Mouse (Mus musculus) small intestine, adult 2 months (tissue): ENCODE measurements around the gene Atp2b4. TPM values are rescaled to one million over a fixed set of nuclear protein-coding genes. Genes with fewer than 3 reads are reported as not detected.

Source experiments
- H3K27ac ChIP-seq: fragments of 200-500 bp; 2 replicates; pipeline ENCODE4 v1.5.1; 2012; ENCODE audit warnings: low read depth, low read length, control low read depth, inconsistent platforms; ENCODE audit not compliant: insufficient read depth
- H3K27me3 ChIP-seq: fragments of 200-500 bp; 2 replicates; pipeline ENCODE4 v1.6.1; 2012; ENCODE audit warnings: mild to moderate bottlenecking, moderate library complexity, low read length, inconsistent platforms; ENCODE audit not compliant: control insufficient read depth, insufficient read depth
- H3K36me3 ChIP-seq: fragments of 200-500 bp; 2 replicates; pipeline ENCODE4 v1.6.1; 2012; ENCODE audit warnings: mild to moderate bottlenecking, low read length, control low read depth, inconsistent platforms; ENCODE audit not compliant: control insufficient read depth, insufficient read depth
- H3K4me1 ChIP-seq: fragments of 200-500 bp; 2 replicates; pipeline ENCODE4 v1.6.1; 2012; ENCODE audit warnings: low read length, inconsistent platforms, mixed read lengths; ENCODE audit not compliant: control insufficient read depth, insufficient read depth, insufficient read length
- H3K4me3 ChIP-seq: fragments of 200-500 bp; 2 replicates; pipeline ENCODE4 v1.5.1; 2012; ENCODE audit warnings: low read depth, mild to moderate bottlenecking, control low read depth, inconsistent platforms, low read length, moderate library complexity
- CTCF ChIP-seq: fragments of 200-500 bp; IDR thresholded peaks from 2 replicates; pipeline ENCODE4 v1.5.1; 2012; ENCODE audit warnings: low read depth, mild to moderate bottlenecking, control low read depth, inconsistent platforms, low read length, moderate library complexity, mixed read lengths; ENCODE audit not compliant: insufficient replicate concordance, insufficient read length; ENCODE audit errors: extremely low read depth
- POLR2A ChIP-seq: fragments of 200-500 bp; IDR thresholded peaks from 2 replicates; pipeline ENCODE4 v1.6.1; 2012; ENCODE audit warnings: low read depth, mild to moderate bottlenecking, control low read depth, inconsistent platforms, low read length, moderate library complexity
- WGBS: fragments of 180-500 bp; shearing (Covaris S2); methylation state at CpG from one replicate; pipeline ENCODE4 v1.1.7; 2018; 5-methylcytosine and 5-hydroxymethylcytosine counted together
- polyA plus RNA-seq: library from polyadenylated mRNA; depleted of rRNA; stranded (reverse); fragments of >200 nt; gene quantifications from 2 replicates; pipeline ENCODE4 v1.2.3, GENCODE M21; 2012

Gene Atp2b4
- polyA plus RNA-seq, 1 experiment, result 5.0 TPM

DNA sequence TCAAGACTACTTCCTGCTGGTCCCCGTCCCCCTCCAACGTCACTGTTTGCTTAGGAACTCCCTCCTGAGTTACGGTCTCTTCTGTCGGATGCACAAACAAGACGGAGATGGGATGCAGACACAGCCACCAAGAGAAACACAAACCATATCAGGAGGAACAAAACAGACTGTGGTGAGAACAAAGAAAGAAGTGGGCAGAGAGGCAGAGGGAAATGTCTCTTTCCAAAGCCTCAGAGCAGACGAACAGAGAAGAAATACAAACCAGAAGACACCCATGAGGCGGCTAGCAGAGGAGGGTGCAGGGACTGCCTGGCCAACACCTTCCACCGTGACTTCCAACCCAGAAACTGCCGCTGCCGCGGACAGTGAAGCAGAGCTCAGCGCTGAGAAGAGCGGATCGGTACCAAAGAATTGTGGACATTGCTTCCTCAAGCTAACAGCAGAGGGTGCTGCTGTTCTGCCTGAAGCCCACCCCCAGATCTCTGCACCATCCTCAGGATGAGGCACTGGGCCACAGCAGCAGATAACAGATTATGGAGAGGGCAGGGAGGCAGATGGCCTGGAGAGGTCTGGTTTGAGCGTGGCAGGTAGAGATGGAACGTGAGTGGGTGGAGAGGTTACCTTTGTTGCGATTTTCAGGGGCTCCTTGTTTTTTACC lies 64.7 kb downstream of the Atp2b4 start:
- no peak overlapping the region for H3K4me3 ChIP-seq
- TF ChIP-seq POLR2A (no peak), CTCF (peak; percentile 67; the same call in 1 of the 2 replicates)
- WGBS, result 27% methylated on average over 17 of the region's 17 CpGs
- no peak overlapping the region for H3K27ac ChIP-seq
- H3K36me3 ChIP-seq, result no peaks in the 10 kb centered on the region; the same call in 1 of the 2 replicates
- H3K27me3 ChIP-seq, result no peaks in the 10 kb centered on the region
- no peaks in the 10 kb centered on the region for H3K4me1 ChIP-seq

- Histone ChIP-seq H3K27ac (no peak overlapping the region), H3K4me1 (no peaks in the 10 kb centered on the region), H3K27me3 (no peaks in the 10 kb centered on the region), H3K4me3 (no peak overlapping the region), H3K36me3 (peaks cover 2% of the 10 kb centered on the region; the same call in 1 of the 2 replicates)
- WGBS, result 87% methylated on average over 11 of the region's 11 CpGs
- TF ChIP-seq CTCF (no peak), POLR2A (no peak)
Observed at GRCm38 (mm10) chr1:133732814-133733213, 68.0 kb downstream of the Atp2b4 start.

GRCm38 (mm10) chr1:133728339-133728738 lies 72.5 kb downstream of the Atp2b4 start:
- H3K27ac ChIP-seq, result no peak overlapping the region
- H3K27me3 ChIP-seq, result no peaks in the 10 kb centered on the region
- H3K4me1 ChIP-seq, result no peaks in the 10 kb centered on the region
- TF ChIP-seq POLR2A (no peak), CTCF (no peak)
- H3K4me3 ChIP-seq, result no peak overlapping the region
- H3K36me3 ChIP-seq, result 0 out of 2 replicates have a peak, but pooled peaks cover 2% of the 10 kb centered on the region
- 68% methylated on average over 7 of the region's 7 CpGs for WGBS

DNA sequence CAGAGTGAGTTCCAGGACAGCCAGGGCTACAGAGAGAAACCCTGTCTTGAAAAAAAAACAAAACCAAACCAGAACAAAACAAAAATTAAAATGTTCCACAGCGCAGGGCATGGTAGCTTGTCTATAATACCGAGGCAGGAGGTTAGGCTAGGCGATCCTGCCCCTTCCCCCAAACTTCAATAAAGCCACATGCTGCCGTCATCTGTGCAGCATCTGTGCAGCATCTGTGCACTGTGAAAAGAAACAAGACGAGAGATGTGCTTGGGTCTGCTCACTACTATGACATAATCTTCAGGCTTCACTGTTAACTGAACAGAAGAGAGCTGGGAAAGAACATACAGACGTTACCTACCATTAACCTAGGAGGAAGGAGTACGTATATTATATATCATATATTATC lies 80.5 kb downstream of the Atp2b4 start:
- Histone ChIP-seq H3K36me3 (no peaks in the 10 kb centered on the region), H3K27me3 (no peaks in the 10 kb centered on the region), H3K4me1 (no peaks in the 10 kb centered on the region), H3K27ac (no peak overlapping the region), H3K4me3 (no peak overlapping the region)
- WGBS, result 88% methylated on average over 7 of the region's 7 CpGs
- TF ChIP-seq CTCF (no peak), POLR2A (no peak)

DNA sequence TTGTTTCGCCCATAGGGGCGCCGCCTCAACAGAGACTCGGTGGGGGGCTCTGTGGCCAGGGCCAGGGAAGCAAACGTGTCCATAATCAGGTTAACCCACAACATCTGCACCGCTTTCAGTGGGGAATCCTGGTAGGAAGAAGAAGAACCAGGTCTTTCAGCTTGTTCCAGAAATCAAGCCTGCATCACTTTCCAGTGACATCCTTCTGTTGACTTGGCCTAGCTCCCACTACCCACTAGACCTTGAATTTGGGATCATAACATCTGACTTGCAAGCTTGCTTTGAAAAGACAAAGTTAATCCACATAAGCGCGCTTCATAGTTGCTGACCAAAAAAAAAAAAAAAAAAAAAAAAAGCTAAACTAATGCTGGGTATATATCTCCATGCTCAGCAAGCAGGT lies 82.1 kb downstream of the Atp2b4 start:
- TF ChIP-seq POLR2A (no peak), CTCF (no peak)
- Histone ChIP-seq H3K4me1 (no peaks in the 10 kb centered on the region), H3K4me3 (no peak overlapping the region), H3K27ac (no peak overlapping the region), H3K27me3 (no peaks in the 10 kb centered on the region), H3K36me3 (no peaks in the 10 kb centered on the region)
- WGBS, result 93% methylated on average over 8 of the region's 8 CpGs

DNA sequence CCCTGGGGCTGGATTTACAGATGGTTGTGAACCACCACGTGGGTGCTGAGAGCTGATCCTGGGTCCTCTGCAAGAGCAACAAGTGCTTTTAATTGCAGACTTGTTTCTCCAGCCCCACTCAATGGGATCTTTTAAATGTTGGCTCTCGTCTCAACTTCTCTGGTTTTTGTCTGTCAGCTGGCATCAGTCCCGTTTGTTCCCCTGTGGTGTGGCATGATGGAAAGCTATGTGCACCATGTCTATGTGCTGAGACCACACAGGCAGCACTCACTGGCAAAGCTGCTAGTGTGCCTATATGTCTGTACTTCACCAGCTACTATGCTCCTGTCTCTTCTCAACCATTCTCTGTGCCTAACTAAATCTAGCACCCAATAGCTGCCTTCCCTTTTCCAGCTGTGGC lies 82.5 kb downstream of the Atp2b4 start:
- WGBS, result 78% methylated on average over 3 of the region's 3 CpGs
- H3K36me3 ChIP-seq, result no peaks in the 10 kb centered on the region
- H3K27me3 ChIP-seq, result no peaks in the 10 kb centered on the region
- H3K4me3 ChIP-seq, result no peak overlapping the region
- no peak overlapping the region for H3K27ac ChIP-seq
- TF ChIP-seq CTCF, result no peak
- TF ChIP-seq POLR2A, result no peak
- no peaks in the 10 kb centered on the region for H3K4me1 ChIP-seq

GRCm38 (mm10) chr1:133716464-133716863 lies 84.4 kb downstream of the Atp2b4 start:
- Histone ChIP-seq H3K4me1 (no peaks in the 10 kb centered on the region), H3K27ac (no peak overlapping the region), H3K27me3 (no peaks in the 10 kb centered on the region), H3K4me3 (no peak overlapping the region), H3K36me3 (no peaks in the 10 kb centered on the region)
- TF ChIP-seq CTCF (peak; percentile 82; the same call in 1 of the 2 replicates), POLR2A (no peak)
- 19% methylated on average over 7 of the region's 7 CpGs for WGBS
